Mouse (Mus musculus) liver, adult 2 months (tissue): Measurements from ENCODE around the gene Kctd19. TPM values are rescaled to one million over a fixed set of nuclear protein-coding genes. Genes with fewer than 3 reads are reported as not detected.

ENCODE experiments used
- DNase-seq: peaks from one replicate; pipeline ENCODE4 v3.0.0-alpha.2; 2011; ENCODE audit warnings: low read depth, low spot score; ENCODE audit errors: extremely low read depth
- H3K27ac ChIP-seq: fragments of 200-500 bp; replicated peaks from 2 replicates; pipeline ENCODE4 v1.5.1; 2012; ENCODE audit warnings: low read depth, mild to moderate bottlenecking, control low read depth, inconsistent platforms, low read length; ENCODE audit not compliant: insufficient read depth
- H3K27me3 ChIP-seq: fragments of 200-500 bp; 2 replicates; pipeline ENCODE4 v1.6.1; 2012; ENCODE audit warnings: mild to moderate bottlenecking, moderate library complexity, low read length, inconsistent platforms; ENCODE audit not compliant: control insufficient read depth, insufficient read depth
- H3K36me3 ChIP-seq: fragments of 200-500 bp; 2 replicates; pipeline ENCODE4 v1.6.1; 2012; ENCODE audit warnings: low read length, inconsistent platforms; ENCODE audit not compliant: control insufficient read depth, insufficient read depth
- H3K4me1 ChIP-seq: fragments of 200-500 bp; 2 replicates; pipeline ENCODE4 v1.6.1; 2011; ENCODE audit warnings: low read length; ENCODE audit not compliant: control insufficient read depth, insufficient read depth
- H3K4me3 ChIP-seq: fragments of 200-500 bp; 2 replicates; pipeline ENCODE4 v1.5.1; 2011; ENCODE audit warnings: low read depth, mild to moderate bottlenecking, control low read depth, low read length, moderate library complexity; ENCODE audit not compliant: insufficient read depth
- H3K79me2 ChIP-seq: fragments of 200-500 bp; 2 replicates; pipeline ENCODE4 v1.6.1; 2012; ENCODE audit warnings: inconsistent platforms, mild to moderate bottlenecking, low read length, moderate library complexity; ENCODE audit not compliant: control insufficient read depth, insufficient read depth
- H3K9ac ChIP-seq: fragments of 200-500 bp; 2 replicates; pipeline ENCODE4 v1.6.1; 2012; ENCODE audit warnings: low read depth, mild to moderate bottlenecking, control low read depth, inconsistent platforms, low read length
- CTCF ChIP-seq: fragments of 200-500 bp; IDR thresholded peaks from 2 replicates; pipeline ENCODE4 v1.5.1; 2011; ENCODE audit warnings: low read depth, low read length, control low read depth
- POLR2A ChIP-seq: fragments of 200-500 bp; IDR thresholded peaks from 2 replicates; pipeline ENCODE4 v1.6.1; 2011; ENCODE audit warnings: low read length, control low read depth; ENCODE audit not compliant: insufficient read depth; ENCODE audit errors: extremely low read depth
- WGBS: fragments of 180-500 bp; shearing (Covaris S2); methylation state at CpG from one replicate; pipeline ENCODE4 v1.1.7; 2018; 5-methylcytosine and 5-hydroxymethylcytosine counted together
- polyA plus RNA-seq: library from polyadenylated mRNA; depleted of rRNA; stranded (reverse); fragments of >200 nt; gene quantifications from 2 replicates; pipeline ENCODE4 v1.2.3, GENCODE M21; 2012; rRNA removed
- total RNA-seq: library from RNA; depleted of rRNA; stranded (reverse); fragments of >200 nt; gene quantifications from 2 replicates; pipeline ENCODE4 v1.2.3, GENCODE M21; 2014; rRNA removed

Kctd19 gene
- total RNA-seq (not detected in 2 replicates), polyA plus RNA-seq (not detected in 2 replicates)

GRCm38 (mm10) chr8:105413391-105413790 lies at the start of gene Kctd19, which contains the start of gene Lrrc36:
Gene Kctd19, minus strand, starts transcription at chr8:105413502.
Gene Lrrc36, plus strand, starts transcription at chr8:105413571.
- no peak for DNase-seq
- Histone ChIP-seq H3K27me3 (peaks cover 3% of the 10 kb centered on the region; the same call in 1 of the 2 replicates), H3K4me3 (peak within 1 kb of the TSS; percentile 16; the same call in 1 of the 2 replicates), H3K79me2 (no peaks in the 10 kb centered on the region), H3K36me3 (no peaks in the 10 kb centered on the region), H3K9ac (no peak within 1 kb of the TSS), H3K27ac (no peak within 1 kb of the TSS), H3K4me1 (no peaks in the 10 kb centered on the region)
- peak; percentile 49 for TF ChIP-seq CTCF
- no peak for TF ChIP-seq POLR2A
- WGBS, result 5% methylated on average over 33 of the region's 34 CpGs

DNA sequence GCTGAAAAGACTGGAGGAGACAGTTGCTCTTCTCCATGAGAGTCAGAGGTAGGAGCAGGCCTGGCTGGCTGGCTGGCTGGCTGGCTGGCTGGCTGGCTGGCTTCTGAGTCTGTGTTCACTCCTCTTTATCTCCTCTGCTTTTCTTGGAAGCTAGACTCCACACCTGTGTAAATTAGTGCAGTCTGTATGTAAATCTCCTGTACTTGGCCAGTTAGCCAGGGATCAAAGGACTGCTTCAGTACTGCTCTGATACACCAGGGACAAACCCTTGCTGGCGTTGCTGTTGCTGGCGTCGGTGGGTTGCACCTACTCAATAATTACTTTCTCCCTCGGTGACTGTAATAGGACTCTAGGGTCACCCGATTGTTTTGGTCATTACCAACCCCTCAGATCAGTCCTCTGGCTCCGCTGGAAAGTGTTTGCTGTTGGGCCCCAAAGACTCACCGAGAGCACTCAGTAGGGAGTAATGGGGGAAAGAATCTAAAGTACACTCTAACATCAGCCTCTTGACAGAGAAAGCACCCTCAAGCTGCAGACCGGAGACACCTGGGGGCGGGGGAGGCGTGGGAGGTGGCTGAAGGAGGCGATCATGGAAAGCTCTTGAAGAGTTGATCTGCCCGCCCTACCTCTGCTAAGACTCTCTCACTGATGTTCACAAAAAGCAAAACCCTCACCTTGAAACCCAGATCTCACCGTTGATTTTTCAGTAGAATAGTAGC lies 47.9 kb upstream of the Kctd19 start:
- Histone ChIP-seq H3K9ac (no peak overlapping the region), H3K36me3 (no peaks in the 10 kb centered on the region), H3K27ac (no peak overlapping the region), H3K4me1 (no peaks in the 10 kb centered on the region), H3K27me3 (no peaks in the 10 kb centered on the region), H3K79me2 (no peaks in the 10 kb centered on the region), H3K4me3 (no peak overlapping the region)
- no peak for TF ChIP-seq CTCF
- no peak for TF ChIP-seq POLR2A
- no peak for DNase-seq
- 67% methylated on average over 13 of the region's 13 CpGs for WGBS

GRCm38 (mm10) chr8:105455218-105455617 lies 41.9 kb upstream of the Kctd19 start:
- no peak overlapping the region for H3K4me3 ChIP-seq

DNA sequence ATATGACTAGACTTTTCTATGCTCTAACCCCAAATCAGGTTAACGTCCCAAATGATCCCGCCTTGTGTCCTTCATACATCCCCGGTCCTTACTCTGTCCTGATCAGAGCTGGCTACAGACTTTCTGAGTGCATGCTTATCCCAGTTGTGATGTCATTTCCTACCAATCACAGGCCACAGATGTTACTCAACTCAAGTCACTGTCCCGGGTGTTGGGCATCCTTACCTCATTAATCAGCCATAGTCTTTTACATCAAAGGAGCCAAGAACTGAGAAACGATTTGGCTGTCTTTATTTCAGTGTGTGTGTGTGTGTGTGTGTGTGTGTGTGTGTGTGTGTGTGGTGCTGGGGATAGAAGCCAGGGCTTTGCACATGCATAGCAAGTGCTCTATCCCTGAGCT lies 40.8 kb upstream of the Kctd19 start:
- Histone ChIP-seq H3K36me3 (no peaks in the 10 kb centered on the region), H3K4me1 (no peaks in the 10 kb centered on the region), H3K79me2 (no peaks in the 10 kb centered on the region), H3K4me3 (no peak overlapping the region), H3K9ac (no peak overlapping the region), H3K27ac (no peak overlapping the region), H3K27me3 (no peaks in the 10 kb centered on the region)
- no peak for DNase-seq
- WGBS, result 48% methylated on average over 5 of the region's 5 CpGs
- TF ChIP-seq POLR2A (no peak), CTCF (no peak)

More at GRCm38 (mm10) chr8:105455218-105455617, 41.9 kb upstream of the Kctd19 start:
- no peak overlapping the region for H3K9ac ChIP-seq
- 52% methylated on average over 10 of the region's 10 CpGs for WGBS
- no peaks in the 10 kb centered on the region for H3K4me1 ChIP-seq
- TF ChIP-seq CTCF, result no peak
- no peak for TF ChIP-seq POLR2A
- H3K27me3 ChIP-seq, result no peaks in the 10 kb centered on the region
- no peaks in the 10 kb centered on the region for H3K36me3 ChIP-seq
- peak; percentile 28 for DNase-seq
- H3K79me2 ChIP-seq, result no peaks in the 10 kb centered on the region
- no peak overlapping the region for H3K27ac ChIP-seq

- Histone ChIP-seq H3K4me1 (no peaks in the 10 kb centered on the region), H3K27me3 (no peaks in the 10 kb centered on the region), H3K4me3 (no peak overlapping the region), H3K27ac (no peak overlapping the region), H3K36me3 (no peaks in the 10 kb centered on the region), H3K9ac (no peak overlapping the region), H3K79me2 (no peaks in the 10 kb centered on the region)
- WGBS, result 68% methylated on average over 5 of the region's 5 CpGs
- no peak for DNase-seq
- TF ChIP-seq POLR2A, result no peak
- TF ChIP-seq CTCF, result no peak
Measured at GRCm38 (mm10) chr8:105453296-105453695, 40.0 kb upstream of the Kctd19 start.
